Mouse (Mus musculus): ENCODE measurements around the gene Dhx35. TPM values are rescaled to one million over a fixed set of nuclear protein-coding genes. Genes with fewer than 3 reads are reported as not detected.

Gene Dhx35
- polyA plus RNA-seq, 1 experiment from 2014 or later = 11.8 TPM

DNA sequence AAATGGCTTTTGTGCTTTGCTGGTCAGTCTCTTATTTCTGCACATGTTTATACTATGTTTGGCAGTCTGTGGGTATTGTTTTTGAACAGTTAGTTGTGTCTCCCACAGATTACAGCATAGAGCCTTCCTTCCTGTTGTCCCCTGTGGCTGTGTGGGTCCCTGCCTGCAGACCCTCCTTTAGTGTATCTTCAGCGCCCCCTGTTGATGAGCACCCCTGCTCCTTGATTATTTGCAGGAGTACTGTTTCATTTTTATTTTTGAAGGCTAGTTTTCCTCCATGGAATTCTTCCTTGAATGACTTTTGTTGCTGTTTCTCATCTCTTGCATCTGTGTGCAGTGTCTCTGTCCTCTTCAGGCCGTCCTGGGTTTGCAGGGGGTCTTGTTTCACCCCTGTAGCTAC lies 58.0 kb downstream of the Dhx35 start:
- no peak overlapping the region for H3K27ac ChIP-seq (replicated peaks)
- H3K9ac ChIP-seq = no peak overlapping the region
- ATAC-seq (ENCODE audit: extremely low read depth, insufficient number of reproducible peaks, low FRiP score, low TSS enrichment) = no peak
- no peak overlapping the region for H3K4me3 ChIP-seq
- peaks cover 78% of the 10 kb centered on the region for H3K36me3 ChIP-seq
- H3K4me2 ChIP-seq = no peak overlapping the region
- H3K27me3 ChIP-seq (replicated peaks) = no peaks in the 10 kb centered on the region
- H3K9me3 ChIP-seq = no peaks in the 10 kb centered on the region
- 33% methylated on average over 2 of the region's 2 CpGs for WGBS
- no peaks in the 10 kb centered on the region for H3K4me1 ChIP-seq

DNA sequence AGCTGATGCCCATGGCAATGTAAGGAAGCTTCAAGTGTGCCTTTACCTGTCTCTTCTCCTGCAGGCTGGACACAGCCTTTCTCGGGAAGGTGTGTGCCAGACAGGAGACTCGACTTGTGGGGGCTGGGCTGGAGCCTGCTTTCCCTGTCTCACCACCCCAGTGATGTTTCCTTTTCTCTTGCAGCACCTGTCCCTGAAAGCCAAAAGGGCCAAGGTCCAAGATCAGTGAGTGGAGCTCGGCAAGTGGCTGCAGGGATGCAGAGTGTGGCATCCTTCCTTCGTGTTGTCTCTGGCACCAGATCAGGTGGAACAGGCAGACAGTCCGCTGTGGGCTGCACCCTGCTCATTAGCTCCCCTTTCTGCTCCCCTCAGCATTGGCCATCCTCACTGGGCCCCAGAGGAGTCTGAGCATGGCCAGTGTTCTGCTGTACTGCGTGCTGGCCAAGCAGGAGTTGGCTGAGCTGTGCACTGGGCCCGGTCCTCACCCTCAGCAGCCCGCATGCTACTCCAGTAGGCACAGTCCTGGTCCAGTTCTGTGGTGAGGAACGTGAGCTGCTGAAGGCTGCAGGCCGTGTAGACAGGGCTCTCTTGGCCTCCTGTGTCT lies 62.4 kb downstream of the Dhx35 start:
- Histone ChIP-seq H3K27me3 (replicated peaks) (no peaks in the 10 kb centered on the region), H3K36me3 (peaks cover 62% of the 10 kb centered on the region), H3K4me2 (no peak overlapping the region), H3K27ac (replicated peaks) (no peak overlapping the region), H3K9me3 (no peaks in the 10 kb centered on the region), H3K4me1 (no peaks in the 10 kb centered on the region), H3K4me3 (no peak overlapping the region), H3K9ac (no peak overlapping the region)
- no peak for ATAC-seq (ENCODE audit: extremely low read depth, insufficient number of reproducible peaks, low FRiP score, low TSS enrichment)
- WGBS = 81% methylated on average over 10 of the region's 10 CpGs

DNA sequence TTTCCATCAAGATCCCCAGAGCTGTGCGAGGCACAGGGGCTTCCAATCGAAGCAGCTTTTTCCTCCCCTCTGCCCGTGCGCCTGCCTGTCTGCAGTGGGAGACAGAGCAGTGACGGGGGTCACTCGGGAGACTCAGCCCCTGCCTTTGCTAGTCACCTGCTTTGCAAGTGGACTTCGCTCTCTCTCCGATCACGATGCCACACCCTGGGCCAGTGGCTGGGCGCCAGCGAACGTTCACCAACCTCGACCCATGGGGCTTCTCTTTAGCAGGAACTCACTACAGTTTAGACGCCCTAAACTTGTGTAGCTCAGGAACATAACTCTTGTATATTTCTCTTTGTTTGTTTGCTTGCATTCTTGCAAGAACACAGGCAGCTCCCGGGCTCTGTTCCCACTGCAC lies 63.0 kb downstream of the Dhx35 start:
- Histone ChIP-seq H3K27me3 (replicated peaks) (no peaks in the 10 kb centered on the region), H3K4me1 (no peaks in the 10 kb centered on the region), H3K36me3 (peaks cover 57% of the 10 kb centered on the region), H3K4me3 (no peak overlapping the region), H3K4me2 (no peak overlapping the region), H3K27ac (replicated peaks) (no peak overlapping the region), H3K9me3 (no peaks in the 10 kb centered on the region), H3K9ac (no peak overlapping the region)
- ATAC-seq (ENCODE audit: extremely low read depth, insufficient number of reproducible peaks, low FRiP score, low TSS enrichment) = no peak
- WGBS = 85% methylated on average over 15 of the region's 15 CpGs

DNA sequence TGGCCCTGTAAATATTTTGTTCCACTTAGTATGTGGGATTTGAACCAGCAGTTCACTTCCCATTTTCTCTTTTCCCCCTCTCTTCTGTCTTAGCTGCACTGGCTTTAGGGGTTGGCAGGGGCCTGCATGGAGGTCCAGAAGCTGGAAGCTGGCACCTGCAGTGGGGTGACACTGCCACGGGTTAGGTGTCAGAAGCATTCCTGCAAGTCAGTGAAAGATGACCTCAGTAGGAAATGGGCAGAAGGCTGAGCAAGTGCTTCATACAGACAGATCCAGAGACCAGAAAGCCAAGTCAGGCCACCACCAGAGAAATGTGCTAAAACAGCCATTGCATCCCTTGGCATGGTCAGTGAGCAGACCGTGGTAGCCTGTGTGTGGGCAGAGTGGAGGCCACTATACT lies 66.5 kb downstream of the Dhx35 start:
- Histone ChIP-seq H3K9ac (no peak overlapping the region), H3K4me2 (no peak overlapping the region), H3K4me1 (peaks cover 8% of the 10 kb centered on the region; the same call in 1 of the 2 replicates), H3K36me3 (peaks cover 32% of the 10 kb centered on the region), H3K4me3 (no peak overlapping the region), H3K27ac (replicated peaks) (no peak overlapping the region), H3K9me3 (no peaks in the 10 kb centered on the region), H3K27me3 (replicated peaks) (no peaks in the 10 kb centered on the region)
- WGBS = 66% methylated on average over 2 of the region's 2 CpGs
- ATAC-seq (ENCODE audit: extremely low read depth, insufficient number of reproducible peaks, low FRiP score, low TSS enrichment) = no peak

DNA sequence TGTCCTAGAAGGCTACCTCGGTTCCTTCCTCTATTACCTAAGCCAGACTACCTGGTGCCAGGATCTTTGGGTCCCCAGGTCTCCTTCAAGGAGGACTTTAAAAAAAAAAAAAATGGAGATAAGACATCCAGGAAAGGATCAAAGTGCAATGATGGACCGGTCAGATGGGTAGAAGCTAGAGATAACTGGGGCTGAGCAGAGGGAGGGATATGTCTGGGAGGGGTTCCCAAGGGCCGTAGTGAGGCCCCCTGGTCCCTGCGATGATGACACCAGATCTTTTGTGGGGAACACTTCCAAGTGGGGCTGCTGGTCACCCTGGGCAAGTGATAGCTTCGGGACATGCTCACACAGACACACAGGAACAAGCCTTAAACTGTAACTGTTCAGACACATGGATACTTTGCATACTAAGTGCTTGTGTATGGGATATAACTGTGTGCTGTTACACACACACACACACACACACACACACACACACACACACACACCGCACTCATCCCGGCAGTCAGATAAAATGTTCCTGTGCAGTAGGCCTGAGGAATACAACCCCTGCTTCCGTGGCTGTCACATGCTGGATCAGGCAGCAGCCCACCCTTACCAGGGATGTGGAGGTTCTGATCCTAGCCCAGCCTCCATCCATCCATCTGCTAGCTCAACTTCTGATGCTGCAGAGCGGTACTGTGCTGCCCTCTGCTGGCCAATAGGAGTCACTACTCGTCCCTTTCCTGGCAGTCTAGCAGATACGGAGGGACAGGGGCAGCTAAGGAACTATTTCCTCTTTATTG lies 68.9 kb downstream of the Dhx35 start:
- Histone ChIP-seq H3K9ac (no peak overlapping the region), H3K27me3 (replicated peaks) (peaks cover 9% of the 10 kb centered on the region; the same call in 1 of the 2 replicates), H3K27ac (replicated peaks) (no peak overlapping the region), H3K4me3 (no peak overlapping the region), H3K9me3 (no peaks in the 10 kb centered on the region), H3K36me3 (peaks cover 8% of the 10 kb centered on the region; the same call in 1 of the 2 replicates), H3K4me2 (no peak overlapping the region), H3K4me1 (peaks cover 8% of the 10 kb centered on the region; the same call in 1 of the 2 replicates)
- WGBS = 43% methylated on average over 11 of the region's 11 CpGs
- no peak for ATAC-seq (ENCODE audit: extremely low read depth, insufficient number of reproducible peaks, low FRiP score, low TSS enrichment)

DNA sequence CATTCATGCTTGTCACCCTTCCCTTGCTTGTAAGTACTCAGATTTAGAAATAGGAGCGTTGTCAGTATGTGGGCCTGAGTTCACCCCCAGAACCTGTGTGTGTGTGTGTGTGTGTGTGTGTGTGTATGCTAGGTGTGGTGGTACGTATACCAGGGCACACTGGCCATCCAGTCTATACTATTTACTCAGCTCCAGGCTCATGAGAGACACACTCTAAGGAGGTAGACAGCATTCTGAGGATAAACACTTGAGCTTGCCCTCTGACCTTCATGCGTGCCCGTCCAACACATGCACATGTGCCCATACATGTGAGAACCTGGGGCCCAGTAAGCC lies 69.5 kb downstream of the Dhx35 start:
- Histone ChIP-seq H3K9me3 (no peaks in the 10 kb centered on the region), H3K27me3 (replicated peaks) (peaks cover 9% of the 10 kb centered on the region; the same call in 1 of the 2 replicates), H3K4me2 (no peak overlapping the region), H3K36me3 (peaks cover 6% of the 10 kb centered on the region; the same call in 1 of the 2 replicates), H3K4me3 (no peak overlapping the region), H3K9ac (no peak overlapping the region), H3K4me1 (peaks cover 8% of the 10 kb centered on the region; the same call in 1 of the 2 replicates), H3K27ac (replicated peaks) (no peak overlapping the region)
- no peak for ATAC-seq (ENCODE audit: extremely low read depth, insufficient number of reproducible peaks, low FRiP score, low TSS enrichment)
- WGBS = 76% methylated on average over 4 of the region's 4 CpGs

DNA sequence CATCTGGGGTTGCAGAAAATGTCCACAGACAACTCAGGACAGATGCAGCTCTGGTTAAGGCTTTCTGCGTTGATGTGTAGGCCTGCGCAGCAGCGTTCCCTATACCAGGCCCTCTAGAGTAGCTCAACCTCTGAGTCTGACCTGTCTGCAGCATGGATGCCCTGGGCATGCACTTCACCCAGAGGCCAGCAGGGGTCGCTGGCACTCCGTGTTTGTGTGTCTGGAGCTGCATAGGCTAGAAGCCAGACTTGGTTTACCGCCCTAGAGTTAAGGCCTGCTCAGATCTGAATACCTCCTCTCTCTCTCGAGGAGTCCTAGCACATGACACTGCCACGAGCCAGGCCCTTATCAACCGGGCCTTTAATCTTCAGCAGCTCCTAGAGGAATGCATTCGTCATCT lies 70.8 kb downstream of the Dhx35 start:
- Histone ChIP-seq H3K9me3 (no peaks in the 10 kb centered on the region), H3K27me3 (replicated peaks) (peaks cover 15% of the 10 kb centered on the region; the same call in 1 of the 2 replicates), H3K4me1 (peaks cover 16% of the 10 kb centered on the region), H3K4me3 (no peak overlapping the region), H3K9ac (no peak overlapping the region), H3K4me2 (no peak overlapping the region), H3K36me3 (no peaks in the 10 kb centered on the region), H3K27ac (replicated peaks) (no peak overlapping the region)
- ATAC-seq (ENCODE audit: extremely low read depth, insufficient number of reproducible peaks, low FRiP score, low TSS enrichment) = no peak
- WGBS = 15% methylated on average over 10 of the region's 10 CpGs

DNA sequence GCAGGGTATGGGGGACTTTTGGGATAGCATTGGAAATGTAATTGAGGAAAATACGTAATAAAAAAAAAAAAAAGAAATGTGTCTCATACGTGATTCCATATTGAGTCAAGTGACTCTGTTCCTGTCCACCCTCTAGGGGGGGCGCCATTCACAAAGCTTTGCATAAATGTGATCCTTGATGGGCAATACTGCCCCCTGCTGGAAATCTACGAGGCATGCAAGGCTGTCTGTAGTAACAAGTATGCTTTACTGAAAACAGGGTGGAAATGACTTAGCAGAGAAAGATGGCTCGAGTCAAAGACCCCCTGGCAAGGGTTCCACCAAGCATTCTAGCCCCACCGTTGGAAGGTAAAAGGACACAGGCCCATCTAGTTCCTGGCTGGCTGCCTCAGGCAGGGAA lies 92.0 kb downstream of the Dhx35 start:
- Histone ChIP-seq H3K27me3 (replicated peaks) (no peaks in the 10 kb centered on the region), H3K9ac (no peak overlapping the region), H3K4me3 (no peak overlapping the region)

DNA sequence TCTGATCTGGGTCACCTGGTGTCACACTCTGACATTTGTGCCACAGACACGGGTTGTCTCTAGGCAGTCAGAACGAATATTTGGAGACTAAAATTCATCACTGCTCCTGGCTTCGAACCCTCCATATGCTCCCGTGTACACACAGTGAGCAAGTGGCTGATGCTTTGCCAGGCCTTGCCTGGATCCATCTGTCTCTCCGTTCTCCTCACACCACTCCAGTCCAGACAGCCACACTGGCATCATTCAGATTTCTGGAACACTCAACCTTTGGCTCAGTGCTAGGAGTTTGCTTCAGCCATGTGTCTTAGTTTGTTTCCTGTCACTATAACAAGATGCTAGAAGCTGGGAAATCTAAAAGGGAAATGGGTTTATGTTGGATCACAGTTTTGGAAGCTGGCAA lies 93.9 kb downstream of the Dhx35 start:
- Histone ChIP-seq H3K36me3 (no peaks in the 10 kb centered on the region), H3K9ac (no peak overlapping the region), H3K9me3 (no peaks in the 10 kb centered on the region), H3K27me3 (replicated peaks) (no peaks in the 10 kb centered on the region), H3K27ac (replicated peaks) (no peak overlapping the region), H3K4me1 (peaks cover 5% of the 10 kb centered on the region; the same call in 1 of the 2 replicates), H3K4me3 (no peak overlapping the region), H3K4me2 (no peak overlapping the region)
- no peak for ATAC-seq (ENCODE audit: extremely low read depth, insufficient number of reproducible peaks, low FRiP score, low TSS enrichment)
- WGBS = 75% methylated on average over 5 of the region's 5 CpGs

More for the DNA sequence above, 92.0 kb downstream of the Dhx35 start:
- WGBS = 46% methylated on average over 6 of the region's 6 CpGs
- peaks cover 5% of the 10 kb centered on the region; the same call in 1 of the 2 replicates for H3K4me1 ChIP-seq
- H3K9me3 ChIP-seq = no peaks in the 10 kb centered on the region
- no peaks in the 10 kb centered on the region for H3K36me3 ChIP-seq
- no peak overlapping the region for H3K4me2 ChIP-seq
- ATAC-seq (ENCODE audit: extremely low read depth, insufficient number of reproducible peaks, low FRiP score, low TSS enrichment) = no peak
- H3K27ac ChIP-seq (replicated peaks) = no peak overlapping the region

DNA sequence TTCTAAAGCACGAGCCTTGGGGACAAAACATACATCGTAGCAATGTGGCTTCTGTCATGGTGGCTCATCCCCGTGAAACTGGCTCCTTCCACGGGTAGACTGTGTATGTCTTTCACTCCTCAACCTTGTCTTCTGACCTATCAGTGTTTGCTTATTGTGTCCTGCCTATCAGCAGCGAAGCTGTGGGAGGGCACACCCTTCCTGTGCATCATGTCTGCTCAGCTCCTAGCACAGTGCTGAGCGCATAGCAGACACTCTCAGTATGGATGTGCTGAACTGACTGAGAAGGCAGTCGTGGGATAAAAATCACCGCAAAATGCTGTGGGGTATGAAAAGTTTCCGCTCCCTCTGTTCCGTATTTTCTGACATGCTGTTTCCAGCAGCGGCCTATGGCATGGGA lies 94.6 kb downstream of the Dhx35 start:
- no peak overlapping the region for H3K27ac ChIP-seq (replicated peaks)
- H3K27me3 ChIP-seq (replicated peaks) = no peaks in the 10 kb centered on the region
- H3K4me3 ChIP-seq = no peak overlapping the region
- peaks cover 5% of the 10 kb centered on the region; the same call in 1 of the 2 replicates for H3K4me1 ChIP-seq
- H3K4me2 ChIP-seq = no peak overlapping the region
- H3K36me3 ChIP-seq = no peaks in the 10 kb centered on the region
- no peaks in the 10 kb centered on the region for H3K9me3 ChIP-seq
- 41% methylated on average over 11 of the region's 11 CpGs for WGBS
- ATAC-seq (ENCODE audit: extremely low read depth, insufficient number of reproducible peaks, low FRiP score, low TSS enrichment) = no peak
- H3K9ac ChIP-seq = no peak overlapping the region

DNA sequence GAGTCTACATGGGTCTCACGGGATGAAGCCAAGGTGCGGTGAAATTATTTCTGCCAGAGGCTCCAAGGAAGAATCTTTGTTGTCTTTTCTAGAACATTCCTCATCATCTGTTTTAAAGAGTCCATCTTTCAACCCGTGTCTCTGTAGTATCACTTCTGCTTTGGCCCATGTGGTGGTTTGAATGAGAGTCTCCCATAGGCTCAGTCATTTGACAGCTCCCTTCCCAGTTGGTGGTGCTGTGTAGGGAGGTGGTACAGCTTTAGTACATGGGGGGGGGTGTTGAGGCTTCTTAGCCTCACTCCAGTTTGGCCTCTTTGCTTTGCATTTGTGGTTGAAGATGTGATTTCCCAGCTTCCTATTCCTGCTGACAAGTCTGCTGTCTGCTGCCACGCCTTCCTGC lies 96.7 kb downstream of the Dhx35 start:
- no peak overlapping the region for H3K9ac ChIP-seq
- H3K4me1 ChIP-seq = peaks cover 5% of the 10 kb centered on the region; the same call in 1 of the 2 replicates
- H3K27ac ChIP-seq (replicated peaks) = no peak overlapping the region
- 77% methylated on average over 4 of the region's 4 CpGs for WGBS
- no peak overlapping the region for H3K4me3 ChIP-seq
- no peak overlapping the region for H3K4me2 ChIP-seq
- no peaks in the 10 kb centered on the region; the same call in 1 of the 2 replicates for H3K27me3 ChIP-seq (replicated peaks)
- H3K36me3 ChIP-seq = no peaks in the 10 kb centered on the region
- no peaks in the 10 kb centered on the region for H3K9me3 ChIP-seq
- no peak for ATAC-seq (ENCODE audit: extremely low read depth, insufficient number of reproducible peaks, low FRiP score, low TSS enrichment)
